Mouse (Mus musculus): ENCODE measurements around the gene Mast1. TPM values are rescaled to one million over a fixed set of nuclear protein-coding genes. Genes with fewer than 3 reads are reported as not detected.

The Mast1 gene
- total RNA-seq (2015; ENCODE audit: low replicate concordance), result not detected in 2 replicates
- not detected in 2 replicates for total RNA-seq (2017; ENCODE audit: low replicate concordance)

- peak; percentile 80 for ATAC-seq (replicated peaks; ENCODE audit: low FRiP score, poor library complexity, severe bottlenecking)
Observed at GRCm38 (mm10) chr8:84936962-84937546, at the start of gene Mast1. Gene Mast1, minus strand, starts transcription at chr8:84937359.

- ATAC-seq (replicated peaks; ENCODE audit: low FRiP score, poor library complexity, severe bottlenecking), result no peak
Observed at GRCm38 (mm10) chr8:84986379-84986945, 49.3 kb upstream of the Mast1 start.

GRCm38 (mm10) chr8:84985684-84986378 lies 48.7 kb upstream of the Mast1 start:
- no peak for ATAC-seq (replicated peaks; ENCODE audit: low FRiP score, poor library complexity, severe bottlenecking)

GRCm38 (mm10) chr8:84985049-84985683 lies 48.0 kb upstream of the Mast1 start:
- no peak for ATAC-seq (replicated peaks; ENCODE audit: low FRiP score, poor library complexity, severe bottlenecking)

GRCm38 (mm10) chr8:84984294-84985048 lies 47.3 kb upstream of the Mast1 start:
- ATAC-seq (replicated peaks; ENCODE audit: low FRiP score, poor library complexity, severe bottlenecking), result no peak

- ATAC-seq (replicated peaks; ENCODE audit: low FRiP score, poor library complexity, severe bottlenecking), result no peak
Observed at GRCm38 (mm10) chr8:84982499-84983011, 45.4 kb upstream of the Mast1 start.

GRCm38 (mm10) chr8:84981644-84982498 lies 44.7 kb upstream of the Mast1 start:
- no peak for ATAC-seq (replicated peaks; ENCODE audit: low FRiP score, poor library complexity, severe bottlenecking)

- ATAC-seq (replicated peaks; ENCODE audit: low FRiP score, poor library complexity, severe bottlenecking), result no peak
Observed at GRCm38 (mm10) chr8:84980622-84981358, 43.6 kb upstream of the Mast1 start.

- ATAC-seq (replicated peaks; ENCODE audit: low FRiP score, poor library complexity, severe bottlenecking), result peak; percentile 59
Observed at GRCm38 (mm10) chr8:84979599-84980421, 42.7 kb upstream of the Mast1 start.

- ATAC-seq (replicated peaks; ENCODE audit: low FRiP score, poor library complexity, severe bottlenecking), result no peak
Observed at GRCm38 (mm10) chr8:84978248-84978940, 41.2 kb upstream of the Mast1 start, which contains the start of gene Junb. Gene Junb, minus strand, starts transcription at chr8:84978718.

GRCm38 (mm10) chr8:84977435-84978247 lies 40.5 kb upstream of the Mast1 start:
- no peak for ATAC-seq (replicated peaks; ENCODE audit: low FRiP score, poor library complexity, severe bottlenecking)

- no peak for ATAC-seq (replicated peaks; ENCODE audit: low FRiP score, poor library complexity, severe bottlenecking)
Observed at GRCm38 (mm10) chr8:84976763-84977434, 39.7 kb upstream of the Mast1 start.

- peak; percentile 67 for ATAC-seq (replicated peaks; ENCODE audit: low FRiP score, poor library complexity, severe bottlenecking)
Observed at GRCm38 (mm10) chr8:84976031-84976762, 39.0 kb upstream of the Mast1 start.

- ATAC-seq (replicated peaks; ENCODE audit: low FRiP score, poor library complexity, severe bottlenecking), result no peak
Observed at GRCm38 (mm10) chr8:84975434-84975833, 38.3 kb upstream of the Mast1 start.

Data from erythroid progenitor cell, adult 5-6 weeks (primary cell).